Comparison of ENCODE assay signal across 21 mouse cellular contexts in genomic region chr10:60995908-60996640, GRCm38 (mm10).
DNase-seq lines count a peak whose midpoint lies in the region; ATAC-seq lines count a peak whose summit lies in the region.
"Had no signal": no experiment of that assay in that cellular context is flagged by ENCODE, and none has a peak within 500 bp of the region (broad histone marks: within the 10 kb centered on the region; RNA-seq: fewer than 3 reads in every experiment).

No protein-coding gene starts in this region.

- peak; percentile 96 for ATAC-seq in frontal cortex, adult (ENCODE audit: low TSS enrichment)
- ATAC-seq: activated CD4-positive, CD25-positive, alpha-beta regulatory T cell, adult 4 months; forebrain, postnatal 0 days; hindbrain, postnatal 0 days; intestine, embryonic 15.5 days; liver, embryonic 12.5 days; liver, postnatal 0 days had no signal

- no peak for DNase-seq in frontal cortex, postnatal 10 days (ENCODE audit: low spot score in 2 of 2)
- DNase-seq in right cerebral cortex, adult 18-20 months: peak; percentile 45
- no peak for DNase-seq in right cerebral cortex, postnatal 10 days (ENCODE audit: low spot score in 2 of 2)
- DNase-seq in left cerebral cortex, adult 9 months (ENCODE audit: low spot score in 2 of 2): peak; percentile 13 to 42
- no peak for DNase-seq in lung, postnatal 14 days
- no peak for DNase-seq in gastrocnemius, postnatal 10 days
- DNase-seq: adrenal gland, adult 2 months; adrenal gland, postnatal 36 days; cerebellum, adult 2 months; cerebellum, postnatal 14 days; forebrain, postnatal 0 days; heart, postnatal 14 days; kidney, adult 8-10 months; liver, postnatal 0 days; lung, postnatal 4 days; thymus, postnatal 14 days had no signal

Comparison
In these comparisons a context has a peak if more than half of its experiments do, and no peak if none do; other contexts are left out.
1. DNase-seq: peak in right cerebral cortex, adult 18-20 months (single experiment) and left cerebral cortex, adult 9 months (2 of 2); none in frontal cortex, postnatal 10 days (0 of 2), right cerebral cortex, postnatal 10 days (0 of 2), lung, postnatal 14 days (single experiment) and gastrocnemius, postnatal 10 days (single experiment).